In genomic region chr2:74684106-74684505, GRCm38 (mm10) we compare ENCODE assay signal across 22 mouse cellular contexts. TPM values are rescaled to one million over a fixed set of nuclear protein-coding genes. Genes with fewer than 3 reads are reported as not detected.
DNase-seq lines count a peak whose midpoint lies in the region; ATAC-seq and TF ChIP-seq lines count a peak whose summit lies in the region.
"Had no signal": no experiment of that assay in that cellular context is flagged by ENCODE, and none has a peak within 500 bp of the region (broad histone marks: within the 10 kb centered on the region; RNA-seq: fewer than 3 reads in every experiment).

No protein-coding gene starts in this region.

- H3K9ac ChIP-seq in forebrain, embryonic 11.5 days (ENCODE audit: low read length): no peak overlapping the region
- no peak overlapping the region for H3K9ac ChIP-seq in forebrain, embryonic 16.5 days (replicated peaks; ENCODE audit: low read depth, low read length)
- no peak overlapping the region for H3K9ac ChIP-seq in liver, embryonic 11.5 days (ENCODE audit: low read depth, low read length)
- H3K9ac ChIP-seq in liver, postnatal 0 days (replicated peaks): no peak overlapping the region
- H3K9ac ChIP-seq in limb, embryonic 13.5 days: peak overlapping the region; percentile 99
- 0 out of 2 replicates have a peak overlapping the region, but pooled peaks have one; percentile 26 for H3K9ac ChIP-seq in neural tube, embryonic 15.5 days (replicated peaks)
- H3K9ac ChIP-seq: forebrain, embryonic 13.5 days; hindbrain, embryonic 15.5 days; liver, embryonic 15.5 days; midbrain, embryonic 12.5 days had no signal

- no peak for ATAC-seq in forebrain, embryonic 11.5 days (replicated peaks; ENCODE audit: low FRiP score)
- no peak for ATAC-seq in forebrain, embryonic 16.5 days
- no peak for ATAC-seq in liver, embryonic 11.5 days (replicated peaks; ENCODE audit: low FRiP score)
- no peak for ATAC-seq in liver, postnatal 0 days
- ATAC-seq in limb, embryonic 13.5 days (ENCODE audit: low FRiP score, low read depth): no peak
- ATAC-seq in neural tube, embryonic 15.5 days (ENCODE audit: low FRiP score): no peak
- ATAC-seq: CD4-positive, CD25-positive, alpha-beta regulatory T cell, adult 4 months; forebrain, embryonic 13.5 days had no signal

- WGBS in forebrain, embryonic 11.5 days: 1% methylated on average over 12 of the region's 12 CpGs
- WGBS in forebrain, embryonic 16.5 days: 3% methylated on average over 12 of the region's 12 CpGs
- 2% methylated on average over 12 of the region's 12 CpGs for WGBS in liver, embryonic 11.5 days
- 2% methylated on average over 12 of the region's 12 CpGs for WGBS in liver, postnatal 0 days (ENCODE audit: insufficient replicate concordance)
- WGBS in limb, embryonic 13.5 days: 4% methylated on average over 12 of the region's 12 CpGs
- WGBS in neural tube, embryonic 15.5 days: 8% methylated on average over 12 of the region's 12 CpGs

- no peak overlapping the region for H3K27ac ChIP-seq in forebrain, embryonic 11.5 days (ENCODE audit: low read depth, low read length)
- no peak overlapping the region for H3K27ac ChIP-seq in forebrain, embryonic 16.5 days (ENCODE audit: low read length)
- H3K27ac ChIP-seq in liver, embryonic 11.5 days (ENCODE audit: low read depth, low read length): no peak overlapping the region
- H3K27ac ChIP-seq in liver, postnatal 0 days (ENCODE audit: low read depth): no peak overlapping the region
- peak overlapping the region; percentile 98 for H3K27ac ChIP-seq in limb, embryonic 13.5 days
- H3K27ac ChIP-seq in neural tube, embryonic 15.5 days (replicated peaks): peak overlapping the region; percentile 81; the same call in 1 of the 2 replicates
- H3K27ac ChIP-seq: forebrain, embryonic 13.5 days; heart, embryonic 10.5 days; hindbrain, embryonic 15.5 days; liver, embryonic 15.5 days; midbrain, embryonic 12.5 days had no signal

- peaks cover 5% of the 10 kb centered on the region; the same call in 1 of the 2 replicates for H3K4me1 ChIP-seq in forebrain, embryonic 11.5 days (replicated peaks; ENCODE audit: control insufficient read depth, insufficient read depth, low read length)
- H3K4me1 ChIP-seq in forebrain, embryonic 16.5 days (replicated peaks; ENCODE audit: control insufficient read depth, insufficient read depth, low read length): peaks cover 19% of the 10 kb centered on the region
- H3K4me1 ChIP-seq in liver, embryonic 11.5 days (replicated peaks; ENCODE audit: control insufficient read depth, insufficient read depth, low read length): peaks cover 7% of the 10 kb centered on the region; the same call in 1 of the 2 replicates
- H3K4me1 ChIP-seq in liver, postnatal 0 days (ENCODE audit: insufficient read depth): peaks cover 3% of the 10 kb centered on the region; the same call in 1 of the 2 replicates
- peaks cover 17% of the 10 kb centered on the region for H3K4me1 ChIP-seq in limb, embryonic 13.5 days
- peaks cover 14% of the 10 kb centered on the region for H3K4me1 ChIP-seq in neural tube, embryonic 15.5 days

- peaks cover 96% of the 10 kb centered on the region for H3K27me3 ChIP-seq in forebrain, embryonic 11.5 days (ENCODE audit: control insufficient read depth, insufficient read depth, low read length)
- H3K27me3 ChIP-seq in forebrain, embryonic 16.5 days (replicated peaks; ENCODE audit: control insufficient read depth, insufficient read depth, low read length): peaks cover 88% of the 10 kb centered on the region
- H3K27me3 ChIP-seq in liver, embryonic 11.5 days (replicated peaks; ENCODE audit: control insufficient read depth, insufficient read depth, low read length): peaks cover 99% of the 10 kb centered on the region
- peaks cover 97% of the 10 kb centered on the region for H3K27me3 ChIP-seq in liver, postnatal 0 days (ENCODE audit: insufficient read depth, low read length)
- H3K27me3 ChIP-seq in limb, embryonic 13.5 days: peaks cover 60% of the 10 kb centered on the region
- H3K27me3 ChIP-seq in neural tube, embryonic 15.5 days (replicated peaks): peaks cover 65% of the 10 kb centered on the region

- peak; percentile 51 for DNase-seq in forebrain, embryonic 11.5 days (ENCODE audit: low spot score)
- peak; percentile 32 for DNase-seq in liver, embryonic 11.5 days (ENCODE audit: low spot score)
- no peak for DNase-seq in liver, postnatal 0 days
- no peak for DNase-seq in lung, postnatal 10 days
- no peak for DNase-seq in layer of hippocampus, adult 11-12 months (ENCODE audit: low spot score)
- DNase-seq: cerebellum, postnatal 14 days; embryo, embryonic 11 days; gastrocnemius, postnatal 36 days; heart, postnatal 10 days; kidney, adult 8-10 months; lung, postnatal 36 days; thymus, postnatal 25 days had no signal

- TF ChIP-seq CTCF in liver, postnatal 0 days (IDR thresholded peaks at IDR 0.05; ENCODE audit: low read depth): no peak

- H3K9me3 ChIP-seq in forebrain, embryonic 11.5 days (ENCODE audit: control insufficient read depth, low read length): no peaks in the 10 kb centered on the region
- no peaks in the 10 kb centered on the region for H3K9me3 ChIP-seq in forebrain, embryonic 16.5 days (ENCODE audit: control insufficient read depth, low read length)
- H3K9me3 ChIP-seq in liver, embryonic 11.5 days (ENCODE audit: control insufficient read depth, low read length): no peaks in the 10 kb centered on the region
- no peaks in the 10 kb centered on the region for H3K9me3 ChIP-seq in liver, postnatal 0 days (ENCODE audit: low read length)
- H3K9me3 ChIP-seq in limb, embryonic 13.5 days: no peaks in the 10 kb centered on the region
- no peaks in the 10 kb centered on the region for H3K9me3 ChIP-seq in neural tube, embryonic 15.5 days (replicated peaks)
- H3K9me3 ChIP-seq: forebrain, embryonic 13.5 days; heart, embryonic 10.5 days; hindbrain, embryonic 15.5 days; liver, embryonic 15.5 days; midbrain, embryonic 12.5 days had no signal

- no peak overlapping the region for H3K4me2 ChIP-seq in forebrain, embryonic 11.5 days (ENCODE audit: low read depth, low read length, severe bottlenecking)
- H3K4me2 ChIP-seq in forebrain, embryonic 16.5 days (ENCODE audit: low read length): no peak overlapping the region
- H3K4me2 ChIP-seq in liver, embryonic 11.5 days: no peak overlapping the region
- H3K4me2 ChIP-seq in liver, postnatal 0 days (ENCODE audit: low read depth, low read length): no peak overlapping the region
- peak overlapping the region; percentile 75 for H3K4me2 ChIP-seq in limb, embryonic 13.5 days (replicated peaks)
- H3K4me2 ChIP-seq in neural tube, embryonic 15.5 days: peak overlapping the region; percentile 53
- H3K4me2 ChIP-seq: forebrain, embryonic 13.5 days; hindbrain, embryonic 15.5 days; liver, embryonic 15.5 days; midbrain, embryonic 12.5 days had no signal

- no peak overlapping the region for H3K4me3 ChIP-seq in forebrain, embryonic 11.5 days (ENCODE audit: low read depth, low read length)
- no peak overlapping the region for H3K4me3 ChIP-seq in forebrain, embryonic 16.5 days (replicated peaks; ENCODE audit: low read length)
- H3K4me3 ChIP-seq in liver, embryonic 11.5 days (ENCODE audit: low read depth, low read length): no peak overlapping the region
- H3K4me3 ChIP-seq in liver, postnatal 0 days (ENCODE audit: low read depth, low read length): no peak overlapping the region
- peak overlapping the region; percentile 79 for H3K4me3 ChIP-seq in limb, embryonic 13.5 days
- peak overlapping the region; percentile 46 for H3K4me3 ChIP-seq in neural tube, embryonic 15.5 days (replicated peaks)
- H3K4me3 ChIP-seq: forebrain, embryonic 13.5 days; hindbrain, embryonic 15.5 days; liver, embryonic 15.5 days; midbrain, embryonic 12.5 days had no signal

- H3K36me3 ChIP-seq in forebrain, embryonic 11.5 days (ENCODE audit: control insufficient read depth, insufficient read depth, low read length): no peaks in the 10 kb centered on the region
- no peaks in the 10 kb centered on the region for H3K36me3 ChIP-seq in forebrain, embryonic 16.5 days (ENCODE audit: control insufficient read depth, insufficient read depth)
- no peaks in the 10 kb centered on the region for H3K36me3 ChIP-seq in liver, embryonic 11.5 days (ENCODE audit: control insufficient read depth, insufficient read depth, low read length)
- H3K36me3 ChIP-seq in liver, postnatal 0 days (replicated peaks; ENCODE audit: insufficient read depth, low read length): no peaks in the 10 kb centered on the region
- H3K36me3 ChIP-seq in limb, embryonic 13.5 days: 0 out of 2 replicates have a peak, but pooled peaks cover 8% of the 10 kb centered on the region
- no peaks in the 10 kb centered on the region for H3K36me3 ChIP-seq in neural tube, embryonic 15.5 days
- H3K36me3 ChIP-seq: G1E; heart, embryonic 10.5 days; hindbrain, embryonic 15.5 days; liver, embryonic 15.5 days; midbrain, embryonic 12.5 days had no signal

- TF ChIP-seq EP300 in liver, postnatal 0 days (IDR thresholded peaks at IDR 0.05; ENCODE audit: low read depth): no peak

RNA-seq across cellular contexts. Expression of gene Hoxd11, which starts 4.7 kb away (rescaled TPM):
- polyA plus RNA-seq in forebrain, embryonic 11.5 days (2014; fragmentation: Nextera tagmentation; extraction: Ambion mirVana): not detected in 2 replicates
- polyA plus RNA-seq in forebrain, embryonic 16.5 days (2015; fragmentation: Nextera tagmentation; extraction: Ambion mirVana): not detected in 2 replicates
- polyA plus RNA-seq in liver, embryonic 11.5 days (2014; fragmentation: Nextera tagmentation; extraction: Ambion mirVana): 0.14 and 0.44 TPM in 2 replicates
- polyA plus RNA-seq in liver, postnatal 0 days (2015; fragmentation: Nextera tagmentation; extraction: Ambion mirVana): not detected in 2 replicates
- polyA plus RNA-seq in limb, embryonic 13.5 days (2015; fragmentation: Nextera tagmentation; extraction: Ambion mirVana): 19.1 TPM in 2 replicates
- polyA plus RNA-seq in neural tube, embryonic 15.5 days (2015; fragmentation: Nextera tagmentation; extraction: Ambion mirVana): 4.1 and 9.2 TPM in 2 replicates
- polyA plus RNA-seq: CD4-positive, CD25-positive, alpha-beta regulatory T cell, adult 4 months; forebrain, embryonic 13.5 days; G1E; hindbrain, embryonic 15.5 days; liver, embryonic 15.5 days; midbrain, embryonic 12.5 days had no signal

RNA-seq across cellular contexts. Expression of gene Hoxd10, which starts 7.6 kb away (rescaled TPM):
- polyA plus RNA-seq in forebrain, embryonic 11.5 days (2014; fragmentation: Nextera tagmentation; extraction: Ambion mirVana): not detected in 2 replicates
- polyA plus RNA-seq in forebrain, embryonic 16.5 days (2015; fragmentation: Nextera tagmentation; extraction: Ambion mirVana): not detected in 2 replicates
- 0.09 and 0.30 TPM in 2 replicates for polyA plus RNA-seq in liver, embryonic 11.5 days (2014; fragmentation: Nextera tagmentation; extraction: Ambion mirVana)
- not detected in 2 replicates for polyA plus RNA-seq in liver, postnatal 0 days (2015; fragmentation: Nextera tagmentation; extraction: Ambion mirVana)
- 26.0 and 26.2 TPM in 2 replicates for polyA plus RNA-seq in limb, embryonic 13.5 days (2015; fragmentation: Nextera tagmentation; extraction: Ambion mirVana)
- 61.8 and 83.6 TPM in 2 replicates for polyA plus RNA-seq in neural tube, embryonic 15.5 days (2015; fragmentation: Nextera tagmentation; extraction: Ambion mirVana)
- polyA plus RNA-seq: CD4-positive, CD25-positive, alpha-beta regulatory T cell, adult 4 months; forebrain, embryonic 13.5 days; G1E; hindbrain, embryonic 15.5 days; liver, embryonic 15.5 days; midbrain, embryonic 12.5 days had no signal

RNA-seq across cellular contexts. Expression of gene Hoxd12, which starts 9.3 kb away (rescaled TPM):
- polyA plus RNA-seq in forebrain, embryonic 11.5 days (2014; fragmentation: Nextera tagmentation; extraction: Ambion mirVana): not detected in 2 replicates
- polyA plus RNA-seq in forebrain, embryonic 16.5 days (2015; fragmentation: Nextera tagmentation; extraction: Ambion mirVana): not detected in 2 replicates
- 0.12 and 0.49 TPM in 2 replicates for polyA plus RNA-seq in liver, embryonic 11.5 days (2014; fragmentation: Nextera tagmentation; extraction: Ambion mirVana)
- polyA plus RNA-seq in liver, postnatal 0 days (2015; fragmentation: Nextera tagmentation; extraction: Ambion mirVana): not detected in 2 replicates
- polyA plus RNA-seq in limb, embryonic 13.5 days (2015; fragmentation: Nextera tagmentation; extraction: Ambion mirVana): 59.3 and 67.1 TPM in 2 replicates
- polyA plus RNA-seq in neural tube, embryonic 15.5 days (2015; fragmentation: Nextera tagmentation; extraction: Ambion mirVana): 0.38 and 0.43 TPM in 2 replicates
- polyA plus RNA-seq: CD4-positive, CD25-positive, alpha-beta regulatory T cell, adult 4 months; forebrain, embryonic 13.5 days; G1E; hindbrain, embryonic 15.5 days; liver, embryonic 15.5 days; midbrain, embryonic 12.5 days had no signal

RNA-seq across cellular contexts. Expression of gene Hoxd9, which starts 13.4 kb away (rescaled TPM):
- not detected in 2 replicates for polyA plus RNA-seq in forebrain, embryonic 11.5 days (2014; fragmentation: Nextera tagmentation; extraction: Ambion mirVana)
- not detected in 2 replicates for polyA plus RNA-seq in forebrain, embryonic 16.5 days (2015; fragmentation: Nextera tagmentation; extraction: Ambion mirVana)
- 0.10 and 0.22 TPM in 2 replicates for polyA plus RNA-seq in liver, embryonic 11.5 days (2014; fragmentation: Nextera tagmentation; extraction: Ambion mirVana)
- polyA plus RNA-seq in liver, postnatal 0 days (2015; fragmentation: Nextera tagmentation; extraction: Ambion mirVana): not detected in 2 replicates
- 10.7 and 10.9 TPM in 2 replicates for polyA plus RNA-seq in limb, embryonic 13.5 days (2015; fragmentation: Nextera tagmentation; extraction: Ambion mirVana)
- polyA plus RNA-seq in neural tube, embryonic 15.5 days (2015; fragmentation: Nextera tagmentation; extraction: Ambion mirVana): 20.0 and 21.3 TPM in 2 replicates
- polyA plus RNA-seq: CD4-positive, CD25-positive, alpha-beta regulatory T cell, adult 4 months; forebrain, embryonic 13.5 days; G1E; hindbrain, embryonic 15.5 days; liver, embryonic 15.5 days; midbrain, embryonic 12.5 days had no signal

RNA-seq across cellular contexts. Expression of gene Hoxd13, which starts 16.0 kb away (rescaled TPM):
- polyA plus RNA-seq in forebrain, embryonic 11.5 days (2014; fragmentation: Nextera tagmentation; extraction: Ambion mirVana): not detected in 2 replicates
- 0.10 TPM in 1 of 2 replicates, not detected in the other for polyA plus RNA-seq in forebrain, embryonic 16.5 days (2015; fragmentation: Nextera tagmentation; extraction: Ambion mirVana)
- polyA plus RNA-seq in liver, embryonic 11.5 days (2014; fragmentation: Nextera tagmentation; extraction: Ambion mirVana): 0.06 and 0.45 TPM in 2 replicates
- not detected in 2 replicates for polyA plus RNA-seq in liver, postnatal 0 days (2015; fragmentation: Nextera tagmentation; extraction: Ambion mirVana)
- 48.5 and 55.5 TPM in 2 replicates for polyA plus RNA-seq in limb, embryonic 13.5 days (2015; fragmentation: Nextera tagmentation; extraction: Ambion mirVana)
- polyA plus RNA-seq in neural tube, embryonic 15.5 days (2015; fragmentation: Nextera tagmentation; extraction: Ambion mirVana): 0.14 and 0.20 TPM in 2 replicates
- polyA plus RNA-seq: CD4-positive, CD25-positive, alpha-beta regulatory T cell, adult 4 months; forebrain, embryonic 13.5 days; G1E; hindbrain, embryonic 15.5 days; liver, embryonic 15.5 days; midbrain, embryonic 12.5 days had no signal

Comparison
In these comparisons a context has a peak if more than half of its experiments do, and no peak if none do; other contexts are left out.
1. DNase-seq: peak in forebrain, embryonic 11.5 days (single experiment) and liver, embryonic 11.5 days (single experiment); none in liver, postnatal 0 days (single experiment), lung, postnatal 10 days (single experiment) and layer of hippocampus, adult 11-12 months (single experiment).
2. H3K27ac ChIP-seq: peak in limb, embryonic 13.5 days (single experiment) and neural tube, embryonic 15.5 days (single experiment); none in forebrain, embryonic 11.5 days (single experiment), forebrain, embryonic 16.5 days (single experiment), liver, embryonic 11.5 days (single experiment) and liver, postnatal 0 days (single experiment).
3. H3K4me2 ChIP-seq: peak in limb, embryonic 13.5 days (single experiment) and neural tube, embryonic 15.5 days (single experiment); none in forebrain, embryonic 11.5 days (single experiment), forebrain, embryonic 16.5 days (single experiment), liver, embryonic 11.5 days (single experiment) and liver, postnatal 0 days (single experiment).
4. H3K4me3 ChIP-seq: peak in limb, embryonic 13.5 days (single experiment) and neural tube, embryonic 15.5 days (single experiment); none in forebrain, embryonic 11.5 days (single experiment), forebrain, embryonic 16.5 days (single experiment), liver, embryonic 11.5 days (single experiment) and liver, postnatal 0 days (single experiment).
5. H3K9ac ChIP-seq: peak in limb, embryonic 13.5 days (single experiment) and neural tube, embryonic 15.5 days (single experiment); none in forebrain, embryonic 11.5 days (single experiment), forebrain, embryonic 16.5 days (single experiment), liver, embryonic 11.5 days (single experiment) and liver, postnatal 0 days (single experiment).
6. RNA of gene Hoxd10, which starts 7.6 kb away (polyA plus RNA-seq): 61.8 to 83.6 TPM in neural tube, embryonic 15.5 days and 26.0 to 26.2 TPM in limb, embryonic 13.5 days; 0.09 to 0.30 TPM in liver, embryonic 11.5 days, not detected in forebrain, embryonic 11.5 days, not detected in forebrain, embryonic 16.5 days and not detected in liver, postnatal 0 days; every median in the first group is over 10 times any median in the second.
7. RNA of gene Hoxd12, which starts 9.3 kb away (polyA plus RNA-seq): 59.3 to 67.1 TPM in limb, embryonic 13.5 days; 0.12 to 0.49 TPM in liver, embryonic 11.5 days, 0.38 to 0.43 TPM in neural tube, embryonic 15.5 days, not detected in forebrain, embryonic 11.5 days, not detected in forebrain, embryonic 16.5 days and not detected in liver, postnatal 0 days; every median in the first group is over 10 times any median in the second.